Mouse (Mus musculus) C2C12 (cell line): ENCODE measurements around the gene Gm13691.
"Not testable (repeated sequence)": the region's sequence is repeated elsewhere in the genome, so short reads cannot be mapped to it uniquely, and the experiment has no call there.

ENCODE experiments used
- CTCF ChIP-seq: IDR thresholded peaks from one replicate; pipeline ENCODE4 v1.5.1; 2011; ENCODE audit not compliant: control insufficient read depth, insufficient read depth, insufficient read length
- FOSL1 ChIP-seq: IDR thresholded peaks from one replicate; pipeline ENCODE4 v1.8.0; 2011; ENCODE audit warnings: mild to moderate bottlenecking, low read length; ENCODE audit not compliant: poor library complexity, insufficient read depth, severe bottlenecking
- MAX ChIP-seq: IDR thresholded peaks from one replicate; pipeline ENCODE4 v1.6.1; 2011; ENCODE audit warnings: mild to moderate bottlenecking, control low read depth
- MYOG ChIP-seq: IDR thresholded peaks from one replicate; pipeline ENCODE4 v1.6.1; 2011; ENCODE audit not compliant: control insufficient read depth, insufficient read length; ENCODE audit errors: extremely low read depth
- USF1 ChIP-seq: IDR thresholded peaks from one replicate; pipeline ENCODE4 v1.6.1; 2011; ENCODE audit warnings: low read depth, mild to moderate bottlenecking, control low read depth, moderate library complexity

DNA sequence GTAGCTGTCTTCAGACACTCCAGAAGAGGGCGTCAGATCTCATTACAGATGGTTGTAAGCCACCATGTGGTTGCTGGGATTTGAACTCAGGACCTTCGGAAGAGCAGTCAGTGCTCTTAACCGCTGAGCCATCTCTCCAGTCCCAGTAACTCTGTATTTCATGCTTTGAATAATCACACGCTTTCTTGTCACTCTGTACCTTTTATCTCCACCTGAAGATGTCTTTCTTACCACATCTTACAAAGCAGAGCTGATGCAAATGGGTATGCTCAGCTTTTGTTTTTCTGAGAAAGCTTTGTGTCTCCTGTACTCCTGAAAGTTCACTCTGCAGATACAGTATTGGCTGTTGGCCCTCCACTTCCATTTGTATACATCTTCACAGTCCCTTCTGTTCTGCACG, 25.9 kb downstream of the Gm13691 start:
- not testable (repeated sequence) for TF ChIP-seq CTCF, USF1, MYOG, MAX, FOSL1
